Mouse (Mus musculus): ENCODE measurements around the gene Rad54l. TPM values are rescaled to one million over a fixed set of nuclear protein-coding genes. Genes with fewer than 3 reads are reported as not detected.

The Rad54l gene
- polyA plus RNA-seq, 2 experiments: 15.6 to 24.4 TPM

GRCm38 (mm10) chr4:116048130-116048920 is 75.2 kb downstream of the Rad54l start:
- 67% methylated on average over 7 of the region's 7 CpGs for WGBS (ENCODE audit: insufficient replicate concordance)
- no peaks in the 10 kb centered on the region for H3K27me3 ChIP-seq (ENCODE audit: control insufficient read depth, insufficient read depth, low read length)
- DNase-seq (ENCODE audit: low read depth in 3 of 3, low spot score in 3 of 3): no peak

GRCm38 (mm10) chr4:116047681-116048080 is 75.8 kb downstream of the Rad54l start:
- WGBS (ENCODE audit: insufficient replicate concordance): 72% methylated on average over 1 of the region's 1 CpGs
- no peak overlapping the region for H3K9ac ChIP-seq (replicated peaks)
- peaks cover 4 to 5% of the 10 kb centered on the region in 2 experiments for H3K4me1 ChIP-seq (replicated peaks; ENCODE audit: control insufficient read depth in 2 of 2, insufficient read depth in 2 of 2, low read length in 1 of 2)
- no peaks in the 10 kb centered on the region for H3K9me3 ChIP-seq (ENCODE audit: control insufficient read depth, low read length)
- H3K27ac ChIP-seq: no peak overlapping the region
- no peak overlapping the region for H3K4me3 ChIP-seq (ENCODE audit: insufficient read depth in 1 of 2, low read depth in 2 of 2, low read length in 2 of 2)
- DNase-seq (ENCODE audit: low read depth in 3 of 3, low spot score in 3 of 3) (no peak), ATAC-seq (ENCODE audit: insufficient read depth) (no peak)
- no peaks in the 10 kb centered on the region; the same call in 1 of the 2 replicates for H3K36me3 ChIP-seq (replicated peaks; ENCODE audit: control insufficient read depth, insufficient read depth, low read depth)
- no peaks in the 10 kb centered on the region for H3K27me3 ChIP-seq (ENCODE audit: control insufficient read depth, insufficient read depth, low read length)
- TF ChIP-seq EP300 (IDR thresholded peaks at IDR 0.05; ENCODE audit: low read depth) (no peak), CTCF (IDR thresholded peaks at IDR 0.05; ENCODE audit: low read depth) (no peak)
- H3K4me2 ChIP-seq (ENCODE audit: low read depth): no peak overlapping the region

More at GRCm38 (mm10) chr4:116048130-116048920, 75.2 kb downstream of the Rad54l start:
- no peak for ATAC-seq (ENCODE audit: insufficient read depth)
- Histone ChIP-seq H3K4me3 (ENCODE audit: insufficient read depth in 1 of 2, low read depth in 2 of 2, low read length in 2 of 2) (no peak overlapping the region), H3K27ac (no peak overlapping the region), H3K4me1 (replicated peaks; ENCODE audit: control insufficient read depth in 2 of 2, insufficient read depth in 2 of 2, low read length in 1 of 2) (peaks cover 4 to 5% of the 10 kb centered on the region in 2 experiments), H3K4me2 (ENCODE audit: low read depth) (no peak overlapping the region), H3K9me3 (ENCODE audit: control insufficient read depth, low read length) (no peaks in the 10 kb centered on the region), H3K9ac (replicated peaks) (no peak overlapping the region), H3K36me3 (replicated peaks; ENCODE audit: control insufficient read depth, insufficient read depth, low read depth) (no peaks in the 10 kb centered on the region; the same call in 1 of the 2 replicates)
- no peak for TF ChIP-seq CTCF (IDR thresholded peaks at IDR 0.05; ENCODE audit: low read depth)
- no peak for TF ChIP-seq EP300 (IDR thresholded peaks at IDR 0.05; ENCODE audit: low read depth)

GRCm38 (mm10) chr4:116046604-116047003 is 76.9 kb downstream of the Rad54l start:
- ATAC-seq (ENCODE audit: insufficient read depth) (no peak), DNase-seq (ENCODE audit: low read depth in 3 of 3, low spot score in 3 of 3) (no peak)
- WGBS (ENCODE audit: insufficient replicate concordance): 73% methylated on average over 2 of the region's 2 CpGs
- H3K9ac ChIP-seq (replicated peaks): no peak overlapping the region
- no peaks in the 10 kb centered on the region for H3K27me3 ChIP-seq (ENCODE audit: control insufficient read depth, insufficient read depth, low read length)
- TF ChIP-seq CTCF (IDR thresholded peaks at IDR 0.05; ENCODE audit: low read depth) (no peak), EP300 (IDR thresholded peaks at IDR 0.05; ENCODE audit: low read depth) (no peak)
- H3K4me2 ChIP-seq (ENCODE audit: low read depth): no peak overlapping the region
- no peaks in the 10 kb centered on the region for H3K4me1 ChIP-seq (replicated peaks; ENCODE audit: control insufficient read depth in 2 of 2, insufficient read depth in 2 of 2, low read length in 1 of 2)
- no peaks in the 10 kb centered on the region for H3K9me3 ChIP-seq (ENCODE audit: control insufficient read depth, low read length)
- no peak overlapping the region for H3K27ac ChIP-seq
- H3K4me3 ChIP-seq (ENCODE audit: insufficient read depth in 1 of 2, low read depth in 2 of 2, low read length in 2 of 2): no peak overlapping the region
- no peaks in the 10 kb centered on the region; the same call in none of the 2 replicates for H3K36me3 ChIP-seq (replicated peaks; ENCODE audit: control insufficient read depth, insufficient read depth, low read depth)

Other genes starting within 250 kb of the Rad54l start
- gene Kncn, start 239.3 kb downstream of the Rad54l start, polyA plus RNA-seq (2012; rRNA removed): 0.01 TPM in 1 of 2 replicates, not detected in the other
- gene Kncn, start 239.3 kb downstream of the Rad54l start, polyA plus RNA-seq (2014; fragmentation: Nextera tagmentation; extraction: Ambion mirVana): 0.05 TPM in 1 of 2 replicates, not detected in the other
- gene 6430628N08Rik, start 233.0 kb downstream of the Rad54l start, polyA plus RNA-seq (2012; rRNA removed): not detected in 2 replicates
- not detected in 2 replicates for gene 6430628N08Rik, start 233.0 kb downstream of the Rad54l start, polyA plus RNA-seq (2014; fragmentation: Nextera tagmentation; extraction: Ambion mirVana)
- gene Dmbx1, start 183.8 kb downstream of the Rad54l start, polyA plus RNA-seq (2012; rRNA removed): not detected in 2 replicates
- gene Dmbx1, start 183.8 kb downstream of the Rad54l start, polyA plus RNA-seq (2014; fragmentation: Nextera tagmentation; extraction: Ambion mirVana): not detected in 2 replicates
- gene Faah, start 105.8 kb downstream of the Rad54l start, polyA plus RNA-seq (2012; rRNA removed): 4.0 and 4.1 TPM in 2 replicates
- 3.8 and 5.4 TPM in 2 replicates for gene Faah, start 105.8 kb downstream of the Rad54l start, polyA plus RNA-seq (2014; fragmentation: Nextera tagmentation; extraction: Ambion mirVana)
- gene Nsun4, start 69.8 kb downstream of the Rad54l start, polyA plus RNA-seq (2012; rRNA removed): 3.7 and 4.4 TPM in 2 replicates
- gene Nsun4, start 69.8 kb downstream of the Rad54l start, polyA plus RNA-seq (2014; fragmentation: Nextera tagmentation; extraction: Ambion mirVana): 7.0 and 8.6 TPM in 2 replicates
- gene Uqcrh, start 48.6 kb downstream of the Rad54l start, polyA plus RNA-seq (2012; rRNA removed): 181 and 298 TPM in 2 replicates
- gene Uqcrh, start 48.6 kb downstream of the Rad54l start, polyA plus RNA-seq (2014; fragmentation: Nextera tagmentation; extraction: Ambion mirVana): 426 and 440 TPM in 2 replicates
- gene Lrrc41, start 48.4 kb downstream of the Rad54l start, polyA plus RNA-seq (2012; rRNA removed): 13.4 and 14.5 TPM in 2 replicates
- 24.1 and 27.0 TPM in 2 replicates for gene Lrrc41, start 48.4 kb downstream of the Rad54l start, polyA plus RNA-seq (2014; fragmentation: Nextera tagmentation; extraction: Ambion mirVana)
- 7.5 and 8.8 TPM in 2 replicates for gene Pomgnt1, start 150 bp upstream of the Rad54l start, polyA plus RNA-seq (2012; rRNA removed)
- gene Pomgnt1, start 150 bp upstream of the Rad54l start, polyA plus RNA-seq (2014; fragmentation: Nextera tagmentation; extraction: Ambion mirVana): 10.3 and 10.7 TPM in 2 replicates
- 0.06 and 0.10 TPM in 2 replicates for gene Lurap1, start 27.6 kb upstream of the Rad54l start, polyA plus RNA-seq (2012; rRNA removed)
- 0.10 and 0.18 TPM in 2 replicates for gene Lurap1, start 27.6 kb upstream of the Rad54l start, polyA plus RNA-seq (2014; fragmentation: Nextera tagmentation; extraction: Ambion mirVana)
- gene Tspan1, start 43.9 kb upstream of the Rad54l start, polyA plus RNA-seq (2012; rRNA removed): 0.12 TPM in 1 of 2 replicates, not detected in the other
- gene Tspan1, start 43.9 kb upstream of the Rad54l start, polyA plus RNA-seq (2014; fragmentation: Nextera tagmentation; extraction: Ambion mirVana): not detected in 2 replicates
- gene 1700042G07Rik, start 49.7 kb upstream of the Rad54l start, polyA plus RNA-seq (2012; rRNA removed): not detected in 2 replicates
- gene 1700042G07Rik, start 49.7 kb upstream of the Rad54l start, polyA plus RNA-seq (2014; fragmentation: Nextera tagmentation; extraction: Ambion mirVana): not detected in 2 replicates
- not detected in 2 replicates for gene Gm49337, start 49.7 kb upstream of the Rad54l start, polyA plus RNA-seq (2012; rRNA removed)
- not detected in 2 replicates for gene Gm49337, start 49.7 kb upstream of the Rad54l start, polyA plus RNA-seq (2014; fragmentation: Nextera tagmentation; extraction: Ambion mirVana)
- gene Pik3r3, start 97.9 kb upstream of the Rad54l start, polyA plus RNA-seq (2012; rRNA removed): 0.77 and 0.89 TPM in 2 replicates
- 0.57 and 1.0 TPM in 2 replicates for gene Pik3r3, start 97.9 kb upstream of the Rad54l start, polyA plus RNA-seq (2014; fragmentation: Nextera tagmentation; extraction: Ambion mirVana)